Mouse (Mus musculus): ENCODE measurements around the gene Tns3.

- TF ChIP-seq EP300 (IDR thresholded peaks at IDR 0.05; ENCODE audit: low read depth) = no peak
- no peak for TF ChIP-seq CTCF (IDR thresholded peaks at IDR 0.05; ENCODE audit: low read depth)
Observed at GRCm38 (mm10) chr11:8492332-8492731, 172.0 kb downstream of the Tns3 start.

All from liver, postnatal 0 days (tissue).